22 mouse cellular contexts compared by ENCODE assay signal in genomic region chr14:33212958-33213309, GRCm38 (mm10). TPM values are rescaled to one million over a fixed set of nuclear protein-coding genes. Genes with fewer than 3 reads are reported as not detected.
A peak's percentile ranks its signal among the peaks of the same experiment; 100 is the strongest.
DNase-seq lines count a peak whose midpoint lies in the region; TF ChIP-seq lines count a peak whose summit lies in the region.
"Had no signal": no experiment of that assay in that cellular context is flagged by ENCODE, and none has a peak within 500 bp of the region (broad histone marks: within the 10 kb centered on the region; RNA-seq: fewer than 3 reads in every experiment).

No protein-coding gene starts in this region.

- H3K4me1 ChIP-seq in heart, embryonic 10.5 days: peaks cover 14% of the 10 kb centered on the region
- H3K4me1 ChIP-seq in CH12.LX (ENCODE audit: control insufficient read depth in 1 of 2, insufficient read depth in 2 of 2): peaks cover 28 to 52% of the 10 kb centered on the region in 2 experiments

- H3K79me2 ChIP-seq in CH12.LX (replicated peaks; ENCODE audit: control insufficient read depth, extremely low read depth, insufficient read depth, poor library complexity, severe bottlenecking): no peaks in the 10 kb centered on the region
- H3K79me2 ChIP-seq in myocyte (ENCODE audit: control insufficient read depth, insufficient read depth): no peaks in the 10 kb centered on the region

- in situ Hi-C loops in CH12.LX (cut with MboI; ENCODE audit: low pct_ligation_motif_present, low pct_unique_long_range_greater_than_20kb, low sequenced_read_pairs): loop anchor here (5.0 to 10.0 kb wide), 2 partner anchors 89 to 152 kb away; no protein-coding TSS in a partner anchor

- H3K9me3 ChIP-seq in heart, embryonic 10.5 days: no peaks in the 10 kb centered on the region
- H3K9me3 ChIP-seq in CH12.LX (replicated peaks; ENCODE audit: low read length): peaks cover 7% of the 10 kb centered on the region
- H3K9me3 ChIP-seq: embryonic facial prominence, embryonic 10.5 days; embryonic facial prominence, embryonic 12.5 days; forebrain, embryonic 13.5 days; forebrain, embryonic 15.5 days had no signal

- no peaks in the 10 kb centered on the region for H3K36me3 ChIP-seq in heart, embryonic 10.5 days
- H3K36me3 ChIP-seq in CH12.LX (replicated peaks in 1 of 2; ENCODE audit: control insufficient read depth in 1 of 2, insufficient read depth in 1 of 2, low read length in 1 of 2): no peaks in the 10 kb centered on the region
- no peaks in the 10 kb centered on the region for H3K36me3 ChIP-seq in myocyte (ENCODE audit: control insufficient read depth, insufficient read depth)
- H3K36me3 ChIP-seq: embryonic facial prominence, embryonic 10.5 days; embryonic facial prominence, embryonic 12.5 days; forebrain, embryonic 15.5 days had no signal

- no peak overlapping the region for H3K9ac ChIP-seq in CH12.LX (ENCODE audit: insufficient read depth, low read depth)
- H3K9ac ChIP-seq: embryonic facial prominence, embryonic 12.5 days; forebrain, embryonic 13.5 days; forebrain, embryonic 15.5 days; forebrain, postnatal 0 days had no signal

- TF ChIP-seq EP300 in CH12.LX (IDR thresholded peaks at IDR 0.05; ENCODE audit: low read length): no peak

- no peak overlapping the region for H3ac ChIP-seq in myocyte (ENCODE audit: control insufficient read depth, insufficient read length)

- WGBS in heart, embryonic 10.5 days: 85% methylated on average over 12 of the region's 12 CpGs

- peaks cover 49% of the 10 kb centered on the region for H3K27me3 ChIP-seq in heart, embryonic 10.5 days (ENCODE audit: insufficient read depth, poor library complexity, severe bottlenecking)
- H3K27me3 ChIP-seq in CH12.LX (replicated peaks) (peaks cover 27% of the 10 kb centered on the region), myocyte (ENCODE audit: control insufficient read depth, insufficient read depth, insufficient read length) (peaks cover 4% of the 10 kb centered on the region)

- TF ChIP-seq RAD21 in CH12.LX (IDR thresholded peaks at IDR 0.05; ENCODE audit: low read depth, low read length): no peak

- H3K4me3 ChIP-seq in heart, embryonic 10.5 days: no peak overlapping the region
- H3K4me3 ChIP-seq in CH12.LX (replicated peaks in 1 of 3; ENCODE audit: low read depth in 2 of 3, low read length in 2 of 3, poor library complexity in 1 of 3) (no peak overlapping the region), myocyte (no peak overlapping the region)
- H3K4me3 ChIP-seq: embryonic facial prominence, embryonic 10.5 days; embryonic facial prominence, embryonic 12.5 days; forebrain, embryonic 13.5 days; forebrain, embryonic 15.5 days had no signal

- dilution Hi-C loops in CH12.LX (cut with MboI; ENCODE audit: extremely low pct_ligation_motif_present, extremely low pct_unique_long_range_greater_than_20kb, low sequenced_read_pairs): no loop called here

- TF ChIP-seq POLR2A in CH12.LX (IDR thresholded peaks at IDR 0.05; ENCODE audit: low read depth, low read length) (no peak), myocyte (IDR thresholded peaks at IDR 0.05; ENCODE audit: insufficient read length, low read depth) (no peak)

- DNase-seq in heart, adult 11 months: peak; percentile 53
- DNase-seq in heart, embryonic 10.5 days (ENCODE audit: low spot score): no peak
- no peak for DNase-seq in CH12.LX (ENCODE audit: extremely low read depth)
- DNase-seq in layer of hippocampus, postnatal 25 days (ENCODE audit: extremely low spot score in 1 of 2, low spot score in 1 of 2): no peak
- DNase-seq: adrenal gland, adult 8-10 months; adrenal gland, postnatal 14 days; adrenal gland, postnatal 36 days; B cell, adult 2 months; cerebellum, adult 11-12 months; cerebellum, adult 2 months; cerebellum, adult 9-10 months; cerebellum, postnatal 10 days; cerebellum, postnatal 25 days; forebrain, postnatal 0 days had no signal

- no peak overlapping the region for H3K27ac ChIP-seq in heart, embryonic 10.5 days
- no peak overlapping the region for H3K27ac ChIP-seq in CH12.LX (ENCODE audit: insufficient read depth, low read depth)
- H3K27ac ChIP-seq: embryonic facial prominence, embryonic 10.5 days; embryonic facial prominence, embryonic 12.5 days; forebrain, embryonic 13.5 days; forebrain, embryonic 15.5 days had no signal

- H3K4me2 ChIP-seq in CH12.LX (ENCODE audit: insufficient read depth, low read depth, poor library complexity, severe bottlenecking) (no peak overlapping the region), myocyte (ENCODE audit: low read depth) (peak overlapping the region; percentile 5)
- H3K4me2 ChIP-seq: embryonic facial prominence, embryonic 12.5 days; forebrain, embryonic 13.5 days; forebrain, embryonic 15.5 days had no signal

- no peak; a peak in 1 of 4 replicates for TF ChIP-seq CTCF in CH12.LX (conservative IDR thresholded peaks at IDR 0.05 in 1 of 2, IDR thresholded peaks at IDR 0.05 in 1 of 2; ENCODE audit: low read depth in 2 of 2, low read length in 2 of 2)

TF ChIP-seq in CH12.LX, 34 proteins besides CTCF, POLR2A, EP300 and RAD21:
- no peak for TF ChIP-seq MEF2A (IDR thresholded peaks at IDR 0.05; ENCODE audit: borderline replicate concordance, low read depth, low read length)
- 0 out of 2 replicates have a peak, but pooled peaks have one; percentile 10 for TF ChIP-seq MAZ (IDR thresholded peaks at IDR 0.05; ENCODE audit: low read depth, low read length)

TF ChIP-seq in myocyte, 11 proteins besides CTCF, POLR2A, EP300 and RAD21:
- TF ChIP-seq TCF3 (IDR thresholded peaks at IDR 0.05; ENCODE audit: insufficient read length, low read depth) (no peak), SRF (IDR thresholded peaks at IDR 0.05; ENCODE audit: control insufficient read depth, insufficient read length, low read depth) (no peak), E2F4 (IDR thresholded peaks at IDR 0.05; ENCODE audit: insufficient read depth) (no peak), POLR2AphosphoS2 (IDR thresholded peaks at IDR 0.05; ENCODE audit: insufficient read length, low read depth) (no peak), MAX (IDR thresholded peaks at IDR 0.05; ENCODE audit: low read depth) (no peak), USF1 (IDR thresholded peaks at IDR 0.05; ENCODE audit: low read depth) (no peak), MYOD1 (IDR thresholded peaks at IDR 0.05; ENCODE audit: control insufficient read depth in 1 of 3, insufficient read length in 2 of 3, low read depth in 2 of 3) (no peak), REST (IDR thresholded peaks at IDR 0.05; ENCODE audit: insufficient read depth, insufficient read length) (no peak), TCF12 (IDR thresholded peaks at IDR 0.05; ENCODE audit: insufficient read depth, poor library complexity, severe bottlenecking) (no peak), CEBPB (IDR thresholded peaks at IDR 0.05; ENCODE audit: insufficient read depth, poor library complexity, severe bottlenecking) (no peak), MYOG (IDR thresholded peaks at IDR 0.05; ENCODE audit: control insufficient read depth in 1 of 3, insufficient read depth in 1 of 3, insufficient read length in 2 of 3, low read depth in 2 of 3) (no peak)

RNA-seq across cellular contexts. Expression of gene Arhgap22, which starts 0.9 kb away (rescaled TPM):
- 3.5 and 9.3 TPM in 2 replicates for polyA plus RNA-seq in heart, embryonic 10.5 days (2016; fragmentation: Nextera tagmentation; extraction: Ambion mirVana)
- 0.17 and 0.42 TPM in 2 replicates for total RNA-seq in CH12.LX (2012; rRNA removed)
- 0.12 and 0.39 TPM in 2 replicates for total RNA-seq in CH12.LX (2014; rRNA removed)
- polyA plus RNA-seq in CH12.LX (2012; ENCODE audit: insufficient read length, low read depth): 0.29 TPM in 1 of 2 replicates, not detected in the other
- polyA plus RNA-seq in myocyte (2012; fragmentation: generic; extraction: Trizol): 53.3 TPM
- total RNA-seq in layer of hippocampus, postnatal 25 days (2021): 1 to 10 TPM; 7.5 to 8.4 TPM
- total RNA-seq: MEL had no signal
- polyA plus RNA-seq: CD4-positive, CD25-positive, alpha-beta regulatory T cell, adult 4 months had no signal

RNA-seq across cellular contexts. Expression of gene Wdfy4, which starts 27.6 kb away (rescaled TPM):
- polyA plus RNA-seq in heart, embryonic 10.5 days (2016; fragmentation: Nextera tagmentation; extraction: Ambion mirVana): 0.23 and 0.27 TPM in 2 replicates
- 140 and 146 TPM in 2 replicates for total RNA-seq in CH12.LX (2012; rRNA removed)
- total RNA-seq in CH12.LX (2014; rRNA removed): 54.0 and 56.0 TPM in 2 replicates
- 102 and 115 TPM in 2 replicates for polyA plus RNA-seq in CH12.LX (2012; ENCODE audit: insufficient read length, low read depth)
- 0.04 TPM for polyA plus RNA-seq in myocyte (2012; fragmentation: generic; extraction: Trizol)
- total RNA-seq in layer of hippocampus, postnatal 25 days (2021): 1 to 10 TPM; 2.2 to 3.2 TPM
- polyA plus RNA-seq: Patski had no signal

Comparison
In these comparisons a context has a peak if more than half of its experiments do, and no peak if none do; other contexts are left out.
1. RNA of gene Wdfy4, which starts 27.6 kb away (polyA plus RNA-seq): 102 to 115 TPM in CH12.LX; 0.23 to 0.27 TPM in heart, embryonic 10.5 days and 0.04 TPM in myocyte (single experiment); every median in the first group is over 10 times any median in the second.